Mouse (Mus musculus) central nervous system, embryonic 14 days (tissue): ENCODE data around the gene Gm3002. TPM values are rescaled to one million over a fixed set of nuclear protein-coding genes. Genes with fewer than 3 reads are reported as not detected.

Experiments used
- polyA plus RNA-seq: library from polyadenylated mRNA; depleted of rRNA; stranded (reverse); fragments of >200 nt; gene quantifications from 2 replicates; pipeline ENCODE4 v1.2.3, GENCODE M21; 2012; rRNA removed

Gene Gm3002
- polyA plus RNA-seq, result 5.3 and 6.8 TPM in 2 replicates

DNA sequence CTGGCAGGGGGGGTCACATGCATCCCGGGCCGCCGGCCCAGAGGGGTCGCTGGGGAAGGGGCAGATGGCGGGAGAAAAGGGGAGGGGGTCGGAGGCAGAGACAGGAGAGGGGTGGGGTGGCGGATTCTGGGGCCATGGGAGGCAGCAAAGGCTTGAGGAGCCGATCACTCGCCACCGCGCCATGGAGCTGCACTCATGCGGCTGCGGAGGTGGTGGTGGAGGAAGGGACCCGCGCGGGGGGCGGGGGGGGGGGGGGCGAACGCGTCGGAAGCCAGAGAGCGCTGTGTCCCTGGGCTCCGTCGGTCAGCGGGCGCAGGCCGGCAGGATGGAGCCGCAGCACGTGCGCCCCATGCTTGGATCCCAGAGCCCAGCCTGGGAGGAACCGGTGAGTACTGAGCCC is at the start of gene Gm3002:
TSS of gene Gm3002 (plus strand) at position 301 of the 400 bp plus-strand sequence.

DNA sequence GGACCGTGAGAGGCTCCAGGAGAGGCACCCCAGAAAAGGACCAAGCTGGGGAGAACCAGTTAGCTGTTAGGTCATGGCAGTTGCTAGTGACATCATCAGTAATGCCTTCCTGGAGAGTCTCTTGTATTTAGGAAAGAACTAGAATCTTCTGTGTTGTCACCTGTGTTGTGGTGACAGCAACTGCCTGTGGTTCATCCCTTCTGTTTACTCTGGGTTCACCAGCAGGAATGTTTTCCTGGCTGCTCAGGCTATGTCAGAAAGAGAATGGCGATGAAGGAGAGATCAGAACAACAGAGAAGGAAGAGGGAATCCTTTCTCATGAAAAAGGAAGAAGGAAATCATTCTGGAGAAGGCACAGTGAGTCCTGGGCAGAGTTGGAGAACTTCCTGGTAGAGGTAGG is 36.1 kb downstream of the Gm3002 start, which contains the start of gene Gm3033:
TSS of gene Gm3033 (plus strand) at position 301 of the 400 bp plus-strand sequence.

GRCm38 (mm10) chr14:3883872-3884271 is 74.0 kb downstream of the Gm3002 start, which contains the start of gene Gm2916:
Gm2916 (plus strand) TSS chr14:3884172.

DNA sequence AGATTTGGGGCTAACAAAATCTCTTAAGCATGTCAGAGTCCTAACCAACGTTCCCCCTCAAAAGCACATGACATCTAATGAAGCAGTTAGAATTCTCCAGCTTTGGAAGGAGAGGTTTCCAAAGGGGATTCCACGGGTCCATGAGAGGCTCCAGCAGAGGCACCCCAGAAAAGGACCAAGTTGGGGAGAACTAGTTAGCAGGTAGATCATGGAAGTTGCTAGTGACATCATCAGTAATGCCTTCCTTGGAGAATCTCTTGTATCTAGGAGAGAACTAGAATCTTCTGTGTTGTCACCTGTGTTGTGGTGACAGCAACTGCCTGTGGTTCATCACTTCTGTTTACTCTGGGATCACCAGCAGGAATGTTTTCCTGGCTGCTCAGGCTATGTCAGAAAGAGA is 121.6 kb downstream of the Gm3002 start, which contains the start of gene Gm3029:
TSS of gene Gm3029 (plus strand) at position 301 of the 400 bp plus-strand sequence.

DNA sequence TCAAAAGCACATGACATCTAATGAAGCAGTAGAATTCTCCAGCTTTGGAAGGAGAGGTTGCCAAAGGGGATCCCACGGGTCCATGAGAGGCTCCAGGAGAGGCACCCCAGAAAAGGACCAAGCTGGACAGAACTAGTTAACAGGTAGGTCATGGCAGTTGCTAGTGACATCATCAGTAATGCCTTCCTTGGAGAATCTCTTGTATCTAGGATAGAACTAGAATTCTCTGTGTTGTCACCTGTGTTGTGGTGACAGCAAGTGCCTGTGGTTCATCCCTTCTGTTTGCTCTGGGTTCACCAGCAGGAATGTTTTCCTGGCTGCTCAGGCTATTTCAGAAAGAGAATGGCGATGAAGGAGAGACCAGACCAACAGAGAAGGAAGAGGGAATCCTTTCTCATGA is 153.4 kb downstream of the Gm3002 start, which contains the start of gene Gm3095:
TSS of gene Gm3095 (plus strand) at position 301 of the 400 bp plus-strand sequence.

DNA sequence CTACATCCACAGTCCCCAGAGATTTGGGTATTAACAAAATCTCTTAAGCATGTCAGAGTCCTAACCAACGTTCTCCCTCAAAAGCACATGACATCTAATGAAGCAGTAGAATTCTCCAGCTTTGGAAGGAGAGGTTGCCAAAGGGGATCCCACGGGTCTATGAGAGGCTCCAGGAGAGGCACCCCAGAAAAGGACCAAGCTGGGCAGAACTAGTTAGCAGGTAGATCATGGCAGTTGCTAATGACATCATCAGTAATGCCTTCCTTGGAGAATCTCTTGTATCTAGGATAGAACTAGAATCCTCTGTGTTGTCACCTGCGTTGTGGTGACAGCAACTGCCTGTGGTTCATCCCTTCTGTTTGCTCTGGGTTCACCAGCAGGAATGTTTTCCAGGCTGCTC is 188.2 kb downstream of the Gm3002 start, which contains the start of gene Gm3099:
TSS of gene Gm3099 (plus strand) at position 301 of the 400 bp plus-strand sequence.

Other genes with a start within 250 kb of the Gm3002 start
- gene Gm3012, start 175.6 kb upstream of the Gm3002 start, polyA plus RNA-seq, result not detected in 2 replicates
- 5.5 and 6.4 TPM in 2 replicates for gene Gm3020, start 158.0 kb upstream of the Gm3002 start, polyA plus RNA-seq
- not detected in 2 replicates for gene Gm3043, start 121.3 kb upstream of the Gm3002 start, polyA plus RNA-seq
- gene Gm3033, start 36.2 kb downstream of the Gm3002 start, polyA plus RNA-seq, result not detected in 2 replicates
- gene Gm2916, start 74.1 kb downstream of the Gm3002 start, polyA plus RNA-seq, result 0.06 TPM in 2 replicates
- not detected in 2 replicates for gene Gm3029, start 121.7 kb downstream of the Gm3002 start, polyA plus RNA-seq
- 0.63 and 0.86 TPM in 2 replicates for gene Gm3095, start 153.5 kb downstream of the Gm3002 start, polyA plus RNA-seq
- gene Gm3099, start 188.3 kb downstream of the Gm3002 start, polyA plus RNA-seq, result not detected in 2 replicates
- 3.6 and 3.9 TPM in 2 replicates for gene Gm5796, start 213.9 kb downstream of the Gm3002 start, polyA plus RNA-seq